Mouse (Mus musculus) spleen, adult 2 months (tissue): ENCODE results near the gene Rfx4.

Experiments used
- CTCF ChIP-seq: fragments of 200-500 bp; IDR thresholded peaks from 2 replicates; pipeline ENCODE4 v1.5.1; 2011; ENCODE audit warnings: mild to moderate bottlenecking, inconsistent platforms; ENCODE audit not compliant: insufficient read depth, insufficient read length, insufficient replicate concordance; ENCODE audit errors: extremely low read depth
- POLR2A ChIP-seq: fragments of 200-500 bp; IDR thresholded peaks from 2 replicates; pipeline ENCODE4 v1.6.1; 2011; ENCODE audit warnings: low read depth, low read length, inconsistent platforms

- TF ChIP-seq CTCF (no peak), POLR2A (no peak)
Observed at GRCm38 (mm10) chr10:84811913-84812295, 56.0 kb downstream of the Rfx4 start.
